Mouse (Mus musculus) gastrocnemius, postnatal 4 days (tissue): ENCODE measurements at regions not wholly inside any gene's neighbourhood (a gene's known extent, or its start where the extent isn't known, plus 50 kb on each side); places are given as distances from the start of the nearest gene placed in this dataset.
A peak's percentile ranks its signal among the peaks of the same experiment; 100 is the strongest.
"Not testable (repeated sequence)": the region's sequence is repeated elsewhere in the genome, so short reads cannot be mapped to it uniquely, and the experiment has no call there.

Source experiments
- DNase-seq, 2 experiments: peaks; one replicate each; pipeline ENCODE4 v3.0.0; 2021 to 2022; ENCODE audit warnings: low spot score in 2 of 2, mixed read lengths in 2 of 2

DNA sequence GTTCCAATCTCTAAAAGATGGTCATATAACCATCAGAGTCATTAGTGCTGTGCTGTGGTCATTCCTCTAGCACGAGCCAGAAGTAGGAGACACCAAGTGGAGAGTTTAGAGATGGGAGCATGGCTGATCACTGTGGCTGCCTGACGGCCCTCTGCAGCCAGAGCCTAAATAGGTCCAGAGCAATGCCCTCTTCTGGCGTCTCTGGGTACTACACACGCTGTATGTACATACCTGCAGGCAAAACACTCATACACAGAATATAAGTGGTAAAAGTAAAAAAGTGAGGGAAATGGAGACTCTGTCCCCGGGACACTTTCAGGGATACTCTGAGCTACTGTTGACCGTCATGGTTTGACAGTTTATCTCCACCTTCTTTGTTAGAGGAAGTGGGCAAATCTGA lies 91.4 kb downstream of the Gm21738 start:
- no peak for DNase-seq

- DNase-seq: no peak
Measured at GRCm38 (mm10) chr14:19311614-19312013, 107.1 kb downstream of the Gm21738 start.

DNA sequence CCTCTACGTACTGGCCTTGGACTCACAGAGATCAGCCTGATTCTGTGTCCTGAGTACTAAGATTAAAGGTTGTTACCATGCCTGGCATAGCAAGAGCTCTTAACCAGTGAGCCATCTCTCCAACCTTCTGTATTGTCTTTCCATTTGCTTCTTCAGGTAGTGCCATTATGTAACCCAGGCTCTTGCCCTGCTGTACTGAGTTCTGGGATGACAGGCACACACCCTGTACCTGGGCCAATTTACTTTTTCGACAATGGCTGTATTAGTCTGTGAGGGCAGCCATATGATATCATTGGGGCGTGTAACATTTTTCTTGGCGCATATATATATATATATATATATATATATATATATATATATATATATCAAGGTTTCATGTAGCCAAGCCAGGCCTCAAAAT lies 115.9 kb downstream of the Gm21738 start:
- DNase-seq: not testable (repeated sequence)

GRCm38 (mm10) chr14:19279096-19279495 lies 139.6 kb downstream of the Gm21738 start:
- no peak for DNase-seq

GRCm38 (mm10) chr14:19277777-19278385 lies 140.8 kb downstream of the Gm21738 start:
- DNase-seq: peak; percentile 48 to 52
